ENCODE assay signal across 8 mouse cellular contexts in the genomic region with DNA sequence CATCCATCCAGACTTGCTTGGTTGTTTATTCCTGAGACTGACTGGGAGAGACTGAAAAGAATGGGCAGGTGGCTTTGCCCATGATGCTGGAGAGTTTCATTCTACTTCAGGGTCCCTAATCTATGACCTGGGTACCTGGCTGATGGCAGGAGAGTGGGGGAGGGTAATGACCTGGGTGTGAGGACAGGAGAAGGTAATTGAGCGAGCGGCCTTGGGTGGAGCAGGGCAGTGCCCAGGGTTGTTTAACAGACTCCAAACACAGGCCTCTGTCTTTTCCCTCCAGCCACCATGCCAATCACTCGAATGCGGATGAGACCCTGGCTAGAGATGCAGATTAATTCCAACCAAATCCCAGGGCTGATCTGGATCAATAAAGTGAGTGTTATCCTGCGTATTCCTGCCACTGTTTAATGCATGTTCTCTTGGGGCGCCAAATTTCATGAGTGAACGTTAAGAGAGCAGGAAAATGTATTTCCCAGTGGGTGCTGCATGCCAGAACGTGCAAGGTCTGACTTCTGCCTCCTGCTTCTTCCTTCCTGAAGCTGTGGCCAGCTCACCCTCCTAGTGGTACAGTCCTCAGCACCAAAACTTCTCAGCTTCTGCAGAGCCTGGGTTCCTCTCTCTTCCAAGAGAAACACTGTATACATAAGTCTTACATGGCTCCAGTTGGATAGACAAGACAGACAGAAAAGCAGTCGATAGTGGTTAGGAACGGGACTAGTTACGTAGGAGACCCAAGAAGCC. TPM values are rescaled to one million over a fixed set of nuclear protein-coding genes. Genes with fewer than 3 reads are reported as not detected.
DNase-seq lines count a peak whose midpoint lies in the region; ATAC-seq and TF ChIP-seq lines count a peak whose summit lies in the region.

No protein-coding gene starts in this region.

- H3K9me3 ChIP-seq in lung, embryonic 15.5 days: no peaks in the 10 kb centered on the region
- H3K9me3 ChIP-seq in intestine, embryonic 16.5 days (ENCODE audit: control insufficient read depth, low read length): no peaks in the 10 kb centered on the region
- H3K9me3 ChIP-seq in neural tube, embryonic 13.5 days: no peaks in the 10 kb centered on the region

- no peak for DNase-seq in lung, postnatal 36 days
- DNase-seq in cerebellum, postnatal 25 days: no peak
- no peak for DNase-seq in left cerebral cortex, adult 11 months (ENCODE audit: low spot score)
- no peak for DNase-seq in thymus, postnatal 14 days

- no peak overlapping the region for H3K27ac ChIP-seq in lung, embryonic 15.5 days
- no peak overlapping the region for H3K27ac ChIP-seq in embryonic fibroblast, embryonic 13.5 days (ENCODE audit: insufficient read depth, low read length)
- H3K27ac ChIP-seq in intestine, embryonic 16.5 days (ENCODE audit: low read length): 0 out of 2 replicates have a peak overlapping the region, but pooled peaks have one; percentile 91
- no peak overlapping the region for H3K27ac ChIP-seq in neural tube, embryonic 13.5 days (replicated peaks)

- H3K4me1 ChIP-seq in lung, embryonic 15.5 days: peaks cover 14% of the 10 kb centered on the region
- H3K4me1 ChIP-seq in embryonic fibroblast, embryonic 13.5 days (ENCODE audit: control insufficient read depth, insufficient read depth, low read length): peaks cover 3% of the 10 kb centered on the region; the same call in 1 of the 2 replicates
- H3K4me1 ChIP-seq in intestine, embryonic 16.5 days (ENCODE audit: control insufficient read depth, insufficient read depth, low read length): peaks cover 16% of the 10 kb centered on the region
- peaks cover 10% of the 10 kb centered on the region for H3K4me1 ChIP-seq in neural tube, embryonic 13.5 days (replicated peaks)

- TF ChIP-seq CTCF in embryonic fibroblast, embryonic 13.5 days (IDR thresholded peaks at IDR 0.05; ENCODE audit: borderline replicate concordance, insufficient read depth, low read length): no peak

- peak overlapping the region; percentile 94 for H3K4me3 ChIP-seq in lung, embryonic 15.5 days
- peak overlapping the region; percentile 84 for H3K4me3 ChIP-seq in embryonic fibroblast, embryonic 13.5 days (ENCODE audit: insufficient read depth, low read length)
- peak overlapping the region; percentile 89 for H3K4me3 ChIP-seq in intestine, embryonic 16.5 days (ENCODE audit: low read length)
- peak overlapping the region; percentile 81 for H3K4me3 ChIP-seq in neural tube, embryonic 13.5 days

- peak overlapping the region; percentile 75 for H3K9ac ChIP-seq in lung, embryonic 15.5 days
- peak overlapping the region; percentile 90 for H3K9ac ChIP-seq in intestine, embryonic 16.5 days (ENCODE audit: low read depth, low read length)
- no peak overlapping the region for H3K9ac ChIP-seq in neural tube, embryonic 13.5 days

- no peak for TF ChIP-seq POLR2A in embryonic fibroblast, embryonic 13.5 days (IDR thresholded peaks at IDR 0.05; ENCODE audit: low read depth, low read length)

- no peaks in the 10 kb centered on the region for H3K27me3 ChIP-seq in lung, embryonic 15.5 days
- H3K27me3 ChIP-seq in intestine, embryonic 16.5 days (replicated peaks; ENCODE audit: control insufficient read depth, insufficient read depth, low read length): no peaks in the 10 kb centered on the region
- peaks cover 35% of the 10 kb centered on the region for H3K27me3 ChIP-seq in neural tube, embryonic 13.5 days

- ATAC-seq in lung, embryonic 15.5 days (ENCODE audit: borderline replicate concordance, extremely low read depth, low FRiP score, low TSS enrichment): no peak
- no peak for ATAC-seq in intestine, embryonic 16.5 days
- ATAC-seq in neural tube, embryonic 13.5 days (ENCODE audit: low read depth): no peak

- 79% methylated on average over 11 of the region's 11 CpGs for WGBS in lung, embryonic 15.5 days
- whole genome bisulfite sequencing in intestine, embryonic 16.5 days: 62% methylated on average over 11 of the region's 11 CpGs
- WGBS in neural tube, embryonic 13.5 days: 82% methylated on average over 11 of the region's 11 CpGs

- peak overlapping the region; percentile 86 for H3K4me2 ChIP-seq in lung, embryonic 15.5 days
- peak overlapping the region; percentile 77 for H3K4me2 ChIP-seq in intestine, embryonic 16.5 days (ENCODE audit: low read depth, low read length)
- peak overlapping the region; percentile 98 for H3K4me2 ChIP-seq in neural tube, embryonic 13.5 days

- peaks cover 22% of the 10 kb centered on the region; the same call in 1 of the 2 replicates for H3K36me3 ChIP-seq in lung, embryonic 15.5 days
- H3K36me3 ChIP-seq in intestine, embryonic 16.5 days (ENCODE audit: control insufficient read depth, insufficient read depth, low read length): peaks cover 18% of the 10 kb centered on the region
- H3K36me3 ChIP-seq in neural tube, embryonic 13.5 days: 0 out of 2 replicates have a peak, but pooled peaks cover 3% of the 10 kb centered on the region

RNA-seq across cellular contexts. Expression of a gene that starts 1.4 kb away (rescaled TPM):
- 24.8 and 28.7 TPM in 2 replicates for polyA plus RNA-seq in lung, embryonic 15.5 days (2015; fragmentation: Nextera tagmentation; extraction: Ambion mirVana)
- 19.7 and 35.1 TPM in 2 replicates for polyA plus RNA-seq in embryonic fibroblast, embryonic 13.5 days (2011; ENCODE audit: insufficient read length, low read depth, missing spikeins)
- 52.9 and 58.7 TPM in 2 replicates for polyA plus RNA-seq in intestine, embryonic 16.5 days (2015; fragmentation: Nextera tagmentation; extraction: Ambion mirVana)
- polyA plus RNA-seq in neural tube, embryonic 13.5 days (2015; fragmentation: Nextera tagmentation; extraction: Ambion mirVana): 3.5 and 3.7 TPM in 2 replicates

RNA-seq across cellular contexts. Expression of a gene that starts 1.8 kb away (rescaled TPM):
- polyA plus RNA-seq in lung, embryonic 15.5 days (2015; fragmentation: Nextera tagmentation; extraction: Ambion mirVana): 0.22 and 0.36 TPM in 2 replicates
- polyA plus RNA-seq in embryonic fibroblast, embryonic 13.5 days (2011; ENCODE audit: insufficient read length, low read depth, missing spikeins): not detected in 2 replicates
- polyA plus RNA-seq in intestine, embryonic 16.5 days (2015; fragmentation: Nextera tagmentation; extraction: Ambion mirVana): 0.34 and 0.81 TPM in 2 replicates
- polyA plus RNA-seq in neural tube, embryonic 13.5 days (2015; fragmentation: Nextera tagmentation; extraction: Ambion mirVana): not detected in 2 replicates

RNA-seq across cellular contexts. Expression of a gene that starts 50.6 kb away (rescaled TPM):
- polyA plus RNA-seq in lung, embryonic 15.5 days (2015; fragmentation: Nextera tagmentation; extraction: Ambion mirVana): 0.15 TPM in 1 of 2 replicates, not detected in the other
- polyA plus RNA-seq in embryonic fibroblast, embryonic 13.5 days (2011; ENCODE audit: insufficient read length, low read depth, missing spikeins): not detected in 2 replicates
- not detected in 2 replicates for polyA plus RNA-seq in intestine, embryonic 16.5 days (2015; fragmentation: Nextera tagmentation; extraction: Ambion mirVana)
- not detected in 2 replicates for polyA plus RNA-seq in neural tube, embryonic 13.5 days (2015; fragmentation: Nextera tagmentation; extraction: Ambion mirVana)
